Mouse (Mus musculus): ENCODE data around the gene Esam. TPM values are rescaled to one million over a fixed set of nuclear protein-coding genes. Genes with fewer than 3 reads are reported as not detected.

Gene Esam
- polyA plus RNA-seq, 1 experiment from 2014 or later, result 35.7 TPM

DNA sequence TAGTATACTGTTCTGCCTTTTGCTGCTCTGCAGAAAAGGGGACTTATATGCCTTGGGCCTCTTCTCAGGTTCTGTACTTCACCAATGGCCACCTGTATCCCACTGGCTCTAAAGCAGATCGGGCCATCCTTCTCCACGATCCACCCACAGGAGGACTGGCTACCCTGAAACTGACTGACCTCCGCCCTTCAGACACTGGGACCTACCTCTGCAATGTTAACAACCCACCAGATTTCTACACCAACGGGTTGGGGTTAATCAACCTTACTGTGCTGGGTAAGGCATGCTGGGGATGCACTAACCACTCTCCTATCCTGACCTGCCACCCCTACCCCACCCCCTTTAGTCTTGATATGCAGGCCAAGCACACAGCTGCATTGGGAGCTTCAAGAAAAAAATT, 12.3 kb downstream of the Esam start:
- ATAC-seq (ENCODE audit: insufficient read depth, low FRiP score, low TSS enrichment), result no peak
- H3K36me3 ChIP-seq (ENCODE audit: control insufficient read depth, insufficient read depth, low read length), result no peaks in the 10 kb centered on the region
- WGBS, result 83% methylated on average over 4 of the region's 4 CpGs
- H3K27me3 ChIP-seq (ENCODE audit: control insufficient read depth, insufficient read depth, low read length), result peaks cover 9% of the 10 kb centered on the region
- H3K4me3 ChIP-seq (ENCODE audit: low read depth, low read length), result no peak overlapping the region
- H3K4me1 ChIP-seq (ENCODE audit: control insufficient read depth, insufficient read depth, low read length), result peaks cover 3% of the 10 kb centered on the region; the same call in 1 of the 2 replicates
- no peak overlapping the region for H3K4me2 ChIP-seq (ENCODE audit: low read depth)
- H3K9ac ChIP-seq (ENCODE audit: low read length), result no peak overlapping the region
- no peak for DNase-seq (ENCODE audit: low spot score)
- H3K9me3 ChIP-seq (ENCODE audit: control insufficient read depth, low read length), result no peaks in the 10 kb centered on the region
- H3K27ac ChIP-seq (ENCODE audit: low read depth, low read length), result no peak overlapping the region

DNA sequence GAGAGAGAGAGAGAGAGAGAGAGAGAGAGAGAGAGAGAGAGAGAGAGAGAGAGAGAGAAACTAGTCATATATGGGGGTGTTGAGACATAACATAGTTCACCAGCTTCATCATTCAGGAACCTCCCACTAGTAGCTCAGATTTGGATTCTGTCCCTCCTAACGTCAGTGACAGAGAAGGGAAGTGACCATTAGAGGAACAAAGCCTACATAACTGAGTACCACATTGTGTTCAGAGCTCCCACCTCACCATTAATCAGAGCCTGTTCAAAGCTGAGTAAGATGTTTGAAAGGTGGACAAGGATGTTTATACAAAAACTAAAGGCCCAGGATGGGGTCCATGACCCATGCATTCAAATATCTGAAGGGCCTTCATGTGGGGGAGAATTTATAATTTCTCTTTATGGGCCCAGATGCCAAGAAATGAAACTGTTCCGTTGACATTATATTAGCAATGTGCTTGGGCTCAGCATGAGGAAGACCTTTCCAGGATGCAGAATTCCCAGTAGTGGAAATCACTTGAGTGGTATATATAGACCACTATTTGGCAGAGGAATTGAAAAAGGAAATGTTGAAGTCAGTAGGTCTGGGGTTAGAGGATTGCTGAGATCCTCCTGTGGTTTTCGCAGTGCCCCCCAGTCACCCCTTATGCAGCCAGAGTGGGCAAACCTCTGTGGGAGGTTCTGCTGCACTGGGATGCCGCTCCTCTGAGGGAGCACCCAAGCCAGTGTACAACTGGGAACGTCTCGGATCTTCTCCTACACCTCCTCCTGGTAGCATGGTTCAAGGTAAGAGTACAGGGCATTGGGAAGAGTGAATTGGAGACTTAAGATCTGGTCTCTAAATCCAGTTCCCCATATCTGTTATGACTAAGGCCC, 13.1 kb downstream of the Esam start:
- no peak overlapping the region for H3K4me2 ChIP-seq (ENCODE audit: low read depth)
- no peak overlapping the region for H3K27ac ChIP-seq (ENCODE audit: low read depth, low read length)
- no peak for DNase-seq (ENCODE audit: low spot score)
- H3K27me3 ChIP-seq (ENCODE audit: control insufficient read depth, insufficient read depth, low read length), result peaks cover 16% of the 10 kb centered on the region
- no peak overlapping the region for H3K9ac ChIP-seq (ENCODE audit: low read length)
- H3K36me3 ChIP-seq (ENCODE audit: control insufficient read depth, insufficient read depth, low read length), result no peaks in the 10 kb centered on the region
- 81% methylated on average over 6 of the region's 6 CpGs for WGBS
- peaks cover 4% of the 10 kb centered on the region; the same call in 1 of the 2 replicates for H3K4me1 ChIP-seq (ENCODE audit: control insufficient read depth, insufficient read depth, low read length)
- no peaks in the 10 kb centered on the region for H3K9me3 ChIP-seq (ENCODE audit: control insufficient read depth, low read length)
- H3K4me3 ChIP-seq (ENCODE audit: low read depth, low read length), result no peak overlapping the region
- no peak for ATAC-seq (ENCODE audit: insufficient read depth, low FRiP score, low TSS enrichment)

DNA sequence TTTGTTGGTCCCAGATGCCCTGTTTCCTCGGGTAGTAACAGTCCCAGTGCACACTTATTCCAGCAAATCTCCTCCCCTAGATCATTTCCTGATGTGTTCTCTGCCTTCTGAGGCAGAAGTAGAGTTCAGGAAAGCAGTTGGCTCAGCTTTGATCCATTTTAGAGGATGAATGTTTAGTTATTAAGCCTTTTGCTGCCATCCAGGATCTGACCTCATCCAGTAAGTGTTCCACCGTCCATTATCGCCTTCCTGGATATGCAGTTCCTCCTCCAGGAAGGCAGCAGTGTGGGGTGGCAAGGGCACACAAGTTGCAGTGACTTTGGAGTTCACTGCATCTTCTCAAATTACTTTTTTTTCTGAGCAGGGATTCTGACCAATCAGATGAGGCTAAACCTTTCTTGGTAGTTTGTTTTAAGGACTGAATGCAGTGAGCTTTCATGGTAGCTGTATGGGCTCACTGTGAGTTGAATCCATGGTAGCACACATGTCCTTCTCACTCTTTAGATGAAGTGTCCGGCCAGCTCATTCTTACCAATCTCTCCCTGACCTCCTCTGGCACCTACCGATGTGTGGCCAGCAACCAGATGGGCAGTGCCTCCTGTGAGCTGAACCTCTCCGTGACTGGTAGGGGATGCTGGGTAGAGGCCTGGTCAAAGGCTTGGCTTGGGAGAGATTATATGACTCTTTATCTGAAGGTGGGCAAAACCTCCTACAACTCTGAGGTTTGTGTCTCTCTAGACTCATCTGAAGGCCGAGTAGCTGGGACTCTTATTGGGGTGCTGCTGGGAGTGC, 14.2 kb downstream of the Esam start:
- no peak for DNase-seq (ENCODE audit: low spot score)
- H3K4me2 ChIP-seq (ENCODE audit: low read depth), result no peak overlapping the region
- H3K4me1 ChIP-seq (ENCODE audit: control insufficient read depth, insufficient read depth, low read length), result peaks cover 4% of the 10 kb centered on the region; the same call in 1 of the 2 replicates
- WGBS, result 64% methylated on average over 7 of the region's 7 CpGs
- H3K9ac ChIP-seq (ENCODE audit: low read length), result no peak overlapping the region
- peaks cover 25% of the 10 kb centered on the region for H3K27me3 ChIP-seq (ENCODE audit: control insufficient read depth, insufficient read depth, low read length)
- no peak overlapping the region for H3K4me3 ChIP-seq (ENCODE audit: low read depth, low read length)
- H3K27ac ChIP-seq (ENCODE audit: low read depth, low read length), result no peak overlapping the region
- no peak for ATAC-seq (ENCODE audit: insufficient read depth, low FRiP score, low TSS enrichment)
- no peaks in the 10 kb centered on the region for H3K9me3 ChIP-seq (ENCODE audit: control insufficient read depth, low read length)
- H3K36me3 ChIP-seq (ENCODE audit: control insufficient read depth, insufficient read depth, low read length), result no peaks in the 10 kb centered on the region

DNA sequence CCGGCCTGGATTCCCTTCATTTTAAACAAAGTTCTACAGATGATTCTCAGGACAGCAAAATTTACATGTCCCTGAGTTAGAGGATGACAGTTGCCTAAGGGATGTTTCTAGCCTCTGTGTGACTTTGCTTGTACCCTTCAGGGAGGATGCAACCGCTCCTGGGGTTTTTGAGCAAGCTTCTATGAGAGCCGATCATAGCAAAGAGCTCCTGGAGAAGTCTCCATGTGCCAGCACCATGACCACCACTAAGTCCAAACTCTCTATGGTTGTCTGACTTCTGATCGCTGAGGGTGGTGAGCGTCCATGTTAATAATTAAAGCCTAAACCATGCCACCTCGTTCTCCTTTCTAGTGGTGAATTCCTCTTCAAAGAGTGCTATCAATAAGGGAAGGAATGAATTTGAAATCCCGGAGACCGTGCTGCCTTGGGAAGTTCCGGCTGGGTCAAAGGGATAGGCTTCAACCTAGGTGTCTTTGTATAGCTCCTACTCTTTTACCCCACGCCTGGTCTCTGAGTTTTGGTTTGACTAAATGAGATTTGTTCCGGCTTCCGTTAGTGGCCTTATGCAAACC, 16.1 kb downstream of the Esam start:
- H3K9me3 ChIP-seq (ENCODE audit: control insufficient read depth, low read length), result no peaks in the 10 kb centered on the region
- peaks cover 30% of the 10 kb centered on the region for H3K27me3 ChIP-seq (ENCODE audit: control insufficient read depth, insufficient read depth, low read length)
- no peaks in the 10 kb centered on the region for H3K36me3 ChIP-seq (ENCODE audit: control insufficient read depth, insufficient read depth, low read length)
- peak overlapping the region; percentile 43 for H3K4me2 ChIP-seq (ENCODE audit: low read depth)
- WGBS, result 24% methylated on average over 12 of the region's 12 CpGs
- no peak overlapping the region for H3K27ac ChIP-seq (ENCODE audit: low read depth, low read length)
- ATAC-seq (ENCODE audit: insufficient read depth, low FRiP score, low TSS enrichment), result no peak
- H3K4me1 ChIP-seq (ENCODE audit: control insufficient read depth, insufficient read depth, low read length), result peaks cover 4% of the 10 kb centered on the region; the same call in 1 of the 2 replicates
- no peak overlapping the region for H3K9ac ChIP-seq (ENCODE audit: low read length)
- H3K4me3 ChIP-seq (ENCODE audit: low read depth, low read length), result peak overlapping the region; percentile 24; the same call in 1 of the 2 replicates
- DNase-seq (ENCODE audit: low spot score), result no peak

DNA sequence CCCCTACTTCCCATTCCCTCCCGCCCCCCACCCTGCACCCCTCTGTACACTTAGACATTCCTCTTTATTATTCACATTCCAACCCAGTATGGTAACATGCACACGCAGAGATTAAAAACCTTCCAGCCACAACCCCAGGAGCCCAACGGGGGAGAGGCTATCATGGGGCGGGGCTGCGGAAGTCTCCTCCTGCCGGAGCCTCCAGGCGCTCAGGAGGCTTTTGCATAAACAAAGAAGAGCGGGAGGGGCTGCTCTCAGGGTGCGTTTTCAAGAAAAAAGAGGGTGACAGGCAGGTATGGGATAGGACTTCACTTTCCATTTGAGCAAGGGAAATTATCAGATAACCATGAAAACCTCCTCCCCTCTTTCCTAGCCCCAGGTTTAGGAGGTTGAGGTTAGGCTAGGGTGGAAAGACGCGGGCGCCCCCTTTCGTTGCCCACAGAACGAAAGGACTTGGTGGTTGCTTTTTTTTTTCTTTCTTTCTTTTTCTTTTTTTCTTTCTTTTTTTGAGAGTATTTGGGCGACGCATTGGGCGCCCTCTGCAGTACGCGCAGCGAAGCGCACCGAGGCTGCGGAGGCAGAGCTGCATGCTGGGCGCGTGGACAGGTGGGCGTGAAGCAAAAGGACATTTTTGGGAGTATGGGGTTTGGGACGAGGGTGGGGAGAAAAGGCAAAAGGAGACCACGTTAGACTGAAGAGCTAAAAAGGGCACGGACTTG, 16.7 kb downstream of the Esam start:
- Histone ChIP-seq H3K36me3 (ENCODE audit: control insufficient read depth, insufficient read depth, low read length) (no peaks in the 10 kb centered on the region), H3K27me3 (ENCODE audit: control insufficient read depth, insufficient read depth, low read length) (peaks cover 37% of the 10 kb centered on the region), H3K4me1 (ENCODE audit: control insufficient read depth, insufficient read depth, low read length) (peaks cover 4% of the 10 kb centered on the region; the same call in 1 of the 2 replicates), H3K4me3 (ENCODE audit: low read depth, low read length) (peak overlapping the region; percentile 24), H3K27ac (ENCODE audit: low read depth, low read length) (no peak overlapping the region), H3K9ac (ENCODE audit: low read length) (no peak overlapping the region), H3K9me3 (ENCODE audit: control insufficient read depth, low read length) (no peaks in the 10 kb centered on the region), H3K4me2 (ENCODE audit: low read depth) (peak overlapping the region; percentile 43)
- ATAC-seq (ENCODE audit: insufficient read depth, low FRiP score, low TSS enrichment) (peak; percentile 73), DNase-seq (ENCODE audit: low spot score) (peak; percentile 75)
- WGBS, result under 1% methylated on average over 29 of the region's 29 CpGs

DNA sequence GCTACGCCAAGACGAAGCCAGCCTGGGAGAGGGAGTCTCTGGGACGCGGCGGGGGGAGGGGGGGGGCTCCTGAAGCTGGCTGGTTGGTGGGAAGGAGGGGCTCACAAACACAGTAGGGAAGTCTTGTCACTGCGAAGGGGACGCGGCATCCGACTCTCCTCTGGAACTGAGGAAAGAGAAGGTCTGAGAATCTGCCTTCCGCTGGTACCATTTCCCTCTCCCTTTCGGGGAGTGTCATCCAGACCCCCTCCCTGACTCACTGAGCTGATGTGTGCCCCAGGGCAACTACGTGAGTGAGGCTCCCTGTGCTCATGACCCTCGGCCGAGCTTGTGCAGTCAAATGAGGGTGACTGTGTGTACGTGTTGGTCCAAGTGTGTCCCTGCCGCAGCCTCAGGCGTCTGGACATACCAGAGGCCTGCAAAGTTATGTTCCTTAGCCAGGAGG, 17.3 kb downstream of the Esam start:
- DNase-seq (ENCODE audit: low spot score) (no peak), ATAC-seq (ENCODE audit: insufficient read depth, low FRiP score, low TSS enrichment) (peak; percentile 60)
- H3K27ac ChIP-seq (ENCODE audit: low read depth, low read length), result no peak overlapping the region
- WGBS, result 7% methylated on average over 16 of the region's 17 CpGs
- no peak overlapping the region for H3K9ac ChIP-seq (ENCODE audit: low read length)
- peak overlapping the region; percentile 43 for H3K4me2 ChIP-seq (ENCODE audit: low read depth)
- H3K9me3 ChIP-seq (ENCODE audit: control insufficient read depth, low read length), result no peaks in the 10 kb centered on the region
- H3K4me1 ChIP-seq (ENCODE audit: control insufficient read depth, insufficient read depth, low read length), result peaks cover 4% of the 10 kb centered on the region; the same call in 1 of the 2 replicates
- peaks cover 43% of the 10 kb centered on the region for H3K27me3 ChIP-seq (ENCODE audit: control insufficient read depth, insufficient read depth, low read length)
- H3K4me3 ChIP-seq (ENCODE audit: low read depth, low read length), result peak overlapping the region; percentile 8; the same call in 1 of the 2 replicates
- H3K36me3 ChIP-seq (ENCODE audit: control insufficient read depth, insufficient read depth, low read length), result no peaks in the 10 kb centered on the region

DNA sequence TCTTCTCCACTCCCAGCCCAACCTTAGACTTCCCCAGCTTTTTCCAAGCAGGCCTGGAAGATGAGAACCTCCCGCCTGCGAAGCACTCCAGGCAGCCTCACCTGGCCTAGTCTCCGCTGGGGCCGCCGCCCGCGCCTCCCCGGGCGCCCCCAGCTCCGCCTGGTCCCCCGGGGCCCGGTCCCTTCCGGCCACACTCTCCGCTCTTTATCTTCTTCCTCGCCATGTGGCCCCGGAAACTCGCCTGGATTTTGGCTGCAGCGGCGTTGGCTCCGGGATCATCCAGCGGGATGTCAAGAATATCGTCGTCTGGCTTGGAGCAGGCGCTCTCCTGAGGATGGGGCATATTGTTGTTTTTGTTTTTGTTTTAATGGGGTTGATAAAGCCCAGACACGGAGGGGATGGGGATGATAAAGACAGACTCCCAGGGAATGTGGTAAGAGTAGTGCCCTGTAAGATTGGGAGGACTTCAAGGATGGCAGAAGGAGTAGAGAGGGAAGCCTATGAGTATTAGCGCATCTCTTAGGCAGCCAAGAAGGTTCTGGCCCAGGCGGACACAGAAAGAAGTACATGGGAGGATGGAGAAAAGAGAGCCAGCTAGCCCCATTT, 18.1 kb downstream of the Esam start:
- no peak overlapping the region for H3K9ac ChIP-seq (ENCODE audit: low read length)
- no peak overlapping the region for H3K27ac ChIP-seq (ENCODE audit: low read depth, low read length)
- H3K36me3 ChIP-seq (ENCODE audit: control insufficient read depth, insufficient read depth, low read length), result no peaks in the 10 kb centered on the region
- H3K4me3 ChIP-seq (ENCODE audit: low read depth, low read length), result no peak overlapping the region
- H3K27me3 ChIP-seq (ENCODE audit: control insufficient read depth, insufficient read depth, low read length), result peaks cover 50% of the 10 kb centered on the region
- peaks cover 4% of the 10 kb centered on the region; the same call in 1 of the 2 replicates for H3K4me1 ChIP-seq (ENCODE audit: control insufficient read depth, insufficient read depth, low read length)
- 5% methylated on average over 27 of the region's 27 CpGs for WGBS
- no peak overlapping the region for H3K4me2 ChIP-seq (ENCODE audit: low read depth)
- ATAC-seq (ENCODE audit: insufficient read depth, low FRiP score, low TSS enrichment) (no peak), DNase-seq (ENCODE audit: low spot score) (no peak)
- no peaks in the 10 kb centered on the region for H3K9me3 ChIP-seq (ENCODE audit: control insufficient read depth, low read length)

DNA sequence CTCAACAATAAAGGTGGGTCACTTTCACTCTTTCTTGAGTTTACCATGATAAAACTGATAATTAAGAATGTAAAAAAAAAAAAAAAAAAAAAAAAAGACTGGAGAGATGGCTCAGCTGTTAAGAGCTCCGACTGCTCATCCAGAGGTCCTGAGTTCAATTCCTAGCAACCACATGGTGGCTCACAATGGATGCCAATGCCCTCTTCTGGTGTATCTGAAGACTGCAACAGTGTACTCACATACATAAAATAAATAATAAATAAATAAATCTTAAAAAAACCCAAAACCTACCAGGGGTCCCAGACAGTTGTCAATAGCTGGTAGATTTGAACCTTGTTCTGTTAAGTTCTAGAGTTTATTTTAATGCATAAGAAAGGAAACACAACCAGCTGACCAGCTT, 19.0 kb downstream of the Esam start:
- H3K9me3 ChIP-seq (ENCODE audit: control insufficient read depth, low read length), result no peaks in the 10 kb centered on the region
- 79% methylated on average over 1 of the region's 1 CpGs for WGBS
- H3K36me3 ChIP-seq (ENCODE audit: control insufficient read depth, insufficient read depth, low read length), result no peaks in the 10 kb centered on the region

More for the DNA sequence above, 19.0 kb downstream of the Esam start:
- Histone ChIP-seq H3K27me3 (ENCODE audit: control insufficient read depth, insufficient read depth, low read length) (peaks cover 60% of the 10 kb centered on the region), H3K27ac (ENCODE audit: low read depth, low read length) (no peak overlapping the region), H3K9ac (ENCODE audit: low read length) (no peak overlapping the region), H3K4me1 (ENCODE audit: control insufficient read depth, insufficient read depth, low read length) (peaks cover 5% of the 10 kb centered on the region; the same call in 1 of the 2 replicates), H3K4me2 (ENCODE audit: low read depth) (no peak overlapping the region), H3K4me3 (ENCODE audit: low read depth, low read length) (no peak overlapping the region)
- DNase-seq (ENCODE audit: low spot score) (no peak), ATAC-seq (ENCODE audit: insufficient read depth, low FRiP score, low TSS enrichment) (no peak)
